Mouse (Mus musculus): ENCODE results near the gene 4930402H24Rik. TPM values are rescaled to one million over a fixed set of nuclear protein-coding genes. Genes with fewer than 3 reads are reported as not detected.

4930402H24Rik gene
- total RNA-seq (2021) = 10 to 100 TPM; 71.8 to 77.5 TPM

DNA sequence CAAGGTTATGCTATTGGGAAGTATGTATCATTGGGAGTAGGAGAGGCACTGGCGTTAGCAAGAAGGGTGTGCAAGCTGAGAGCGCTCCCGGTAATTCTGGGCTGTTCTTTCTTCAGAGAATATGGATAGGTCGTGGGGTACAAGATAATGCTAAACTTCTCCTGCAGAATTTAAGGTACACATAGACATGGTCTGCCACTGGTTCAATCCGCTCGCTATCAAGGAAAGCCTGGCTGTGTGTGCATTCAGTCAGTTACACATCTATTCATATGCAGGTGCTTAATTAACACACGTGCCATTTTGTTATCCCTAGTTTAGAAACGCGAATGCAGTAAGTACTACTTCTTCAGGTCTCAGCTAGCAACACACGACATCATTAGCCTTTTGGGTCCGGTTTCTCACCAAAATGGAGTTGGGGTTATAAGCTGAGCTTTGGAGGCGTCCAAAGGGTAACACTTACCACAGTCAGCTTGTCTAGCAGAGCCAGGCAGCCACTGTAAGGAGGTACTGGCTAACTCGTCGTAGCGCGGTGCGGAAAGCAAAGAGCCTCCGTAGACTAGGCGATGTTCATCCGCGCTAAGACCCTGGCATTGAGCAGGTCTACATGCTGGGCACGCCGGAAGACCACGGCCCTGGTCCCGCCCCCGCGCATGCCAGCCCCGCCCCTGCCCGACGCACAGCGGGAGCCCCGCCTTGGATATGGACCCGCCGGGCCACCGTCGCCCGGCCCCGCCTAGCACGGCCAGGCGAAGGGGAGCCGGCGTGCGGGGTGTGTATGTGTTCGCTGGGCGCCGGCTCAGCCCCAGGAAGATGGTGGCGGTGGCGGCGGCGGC lies at the start of gene 4930402H24Rik, which contains the start of gene Atrn:
Gene 4930402H24Rik, minus strand, starts transcription at position 656 of the 833 bp plus-strand sequence.
Gene Atrn, plus strand, starts transcription at position 745 of the 833 bp plus-strand sequence.
- DNase-seq (ENCODE audit: extremely low spot score in 1 of 2, low spot score in 2 of 2) = peak; percentile 83 to 96
- intact Hi-C loops (cut with DNase I) = loop anchor here (5.0 kb wide), 2 partner anchors 41 to 64 kb away; no protein-coding TSS in a partner anchor

DNA sequence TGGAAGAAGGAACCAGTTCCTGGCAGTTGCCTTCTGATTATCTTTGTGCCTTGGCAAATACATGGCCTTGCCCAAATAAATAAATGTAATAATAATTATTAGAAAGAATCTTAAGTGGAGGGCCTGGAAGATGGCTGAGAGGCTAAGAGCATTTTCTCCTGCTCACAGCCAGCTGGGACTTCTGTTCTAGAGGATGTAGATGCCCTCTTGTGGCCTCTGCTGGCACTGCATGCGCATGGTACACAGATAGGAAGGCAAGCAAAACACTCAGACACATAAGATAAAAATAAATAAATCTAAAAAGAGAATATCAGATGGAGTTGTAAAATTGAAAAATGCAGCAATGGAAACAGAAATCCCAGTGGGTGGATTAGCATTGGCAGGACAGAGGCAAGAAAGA lies 44.3 kb upstream of the 4930402H24Rik start:
- intact Hi-C loops (cut with DNase I) = loop anchor here (5.0 kb wide), 1 partner anchor 108 kb away; no protein-coding TSS in a partner anchor
- peak; percentile 90 to 92 for DNase-seq (ENCODE audit: extremely low spot score in 1 of 2, low spot score in 2 of 2)

DNA sequence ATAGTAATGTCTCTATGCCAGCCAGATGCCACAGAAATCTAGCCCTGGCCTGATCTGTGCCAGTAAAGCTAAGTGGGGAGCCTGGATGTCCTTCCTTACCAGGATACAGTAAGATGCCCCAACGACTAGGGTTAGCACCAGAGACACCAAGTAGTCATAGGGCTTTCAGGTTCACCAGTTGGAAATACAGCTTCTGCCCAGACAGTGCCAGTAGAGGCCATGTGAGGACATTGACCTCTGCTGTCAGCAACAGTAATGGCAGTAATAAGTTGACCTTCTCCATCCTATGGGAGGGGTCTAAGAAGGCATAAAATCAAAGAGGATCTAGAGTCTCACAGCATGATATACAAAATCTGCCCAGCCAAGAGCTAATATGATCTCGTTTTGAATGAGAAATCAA lies 43.6 kb upstream of the 4930402H24Rik start:
- no peak for DNase-seq (ENCODE audit: extremely low spot score in 1 of 2, low spot score in 2 of 2)
- intact Hi-C loops (cut with DNase I) = loop anchor here (2.0 to 5.0 kb wide), 3 partner anchors 42 to 131 kb away; partner anchors contain the start of genes 4930402H24Rik and Atrn

DNA sequence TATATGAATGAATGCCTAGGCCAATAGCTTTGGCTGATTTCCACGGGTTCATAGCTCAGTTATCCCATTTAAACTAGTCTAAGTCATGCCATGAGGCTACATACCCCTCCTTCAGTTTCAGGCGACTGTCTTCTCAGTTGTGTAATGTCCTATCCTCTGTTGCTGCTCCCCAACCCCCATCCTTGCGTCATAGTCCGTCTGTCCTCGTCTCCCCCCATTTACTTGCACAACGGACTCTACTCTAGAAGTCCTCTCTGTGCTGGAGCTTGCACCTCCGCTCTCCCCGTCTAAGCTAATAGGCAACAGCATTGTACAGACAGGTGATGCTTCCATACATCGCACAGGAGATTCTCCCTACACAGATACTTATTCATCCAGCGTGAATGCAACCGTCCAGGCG lies 26.7 kb upstream of the 4930402H24Rik start:
- intact Hi-C loops (cut with DNase I) = no loop called here
- DNase-seq (ENCODE audit: extremely low spot score in 1 of 2, low spot score in 2 of 2) = no peak

DNA sequence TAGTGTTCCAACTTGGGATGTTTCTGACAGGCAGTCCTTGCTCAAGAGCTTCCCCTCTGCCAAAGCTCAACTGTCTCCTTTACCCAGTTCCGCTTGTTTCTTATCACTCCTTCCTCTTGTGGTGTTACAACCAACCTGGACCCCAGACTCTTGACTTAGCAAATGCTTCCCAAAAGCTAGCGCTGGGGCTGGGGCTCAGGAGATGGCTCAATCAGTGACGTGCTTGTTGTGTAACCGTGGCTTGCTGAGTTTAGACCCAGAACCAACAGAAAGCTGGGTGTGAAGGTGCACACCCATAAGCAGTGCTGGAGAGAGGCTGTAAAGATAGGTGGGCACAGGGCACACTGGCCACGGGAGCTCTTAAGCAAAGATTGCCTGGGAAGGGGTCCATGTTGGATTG lies 23.8 kb upstream of the 4930402H24Rik start:
- intact Hi-C loops (cut with DNase I) = no loop called here

DNA sequence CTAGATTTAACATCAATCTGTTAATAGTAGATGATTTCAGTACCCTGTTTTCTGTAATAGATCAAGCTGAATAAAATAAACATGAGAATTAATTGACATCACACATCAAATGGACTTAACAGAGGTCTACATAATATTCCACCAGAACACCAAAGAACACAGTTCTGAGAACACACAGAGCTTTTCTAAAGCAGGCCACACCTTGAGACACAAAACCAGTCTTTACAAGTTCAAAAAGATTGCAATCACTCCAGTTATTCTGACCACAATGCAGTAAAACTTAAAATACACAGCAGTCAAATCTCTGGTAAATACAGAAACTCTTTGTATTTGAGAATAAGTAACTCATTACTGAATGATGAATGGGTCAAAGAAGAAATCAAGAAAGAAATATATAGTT lies 22.3 kb upstream of the 4930402H24Rik start:
- no peak for DNase-seq (ENCODE audit: extremely low spot score in 1 of 2, low spot score in 2 of 2)
- intact Hi-C loops (cut with DNase I) = no loop called here

More for the DNA sequence above, 23.8 kb upstream of the 4930402H24Rik start:
- DNase-seq (ENCODE audit: extremely low spot score in 1 of 2, low spot score in 2 of 2) = no peak

DNA sequence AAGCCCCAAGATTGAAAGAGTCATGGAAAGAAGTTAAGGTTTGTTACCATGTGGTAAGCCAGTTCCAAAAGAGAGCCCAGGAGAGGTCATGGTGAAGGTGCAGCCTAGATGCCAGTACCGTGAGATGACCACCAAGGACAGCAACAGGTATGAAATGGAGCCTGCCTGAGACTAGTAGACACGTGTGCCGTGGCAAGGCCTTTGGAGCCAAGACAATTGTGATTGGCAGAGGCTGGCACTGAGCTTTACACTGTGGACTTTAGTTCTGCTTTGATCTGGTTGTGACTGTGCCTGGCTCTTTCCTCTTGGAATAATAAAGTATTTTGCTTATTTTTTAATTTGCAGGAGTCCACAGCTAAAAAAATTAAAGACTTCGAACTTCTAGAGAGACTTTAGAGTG lies 21.8 kb upstream of the 4930402H24Rik start:
- intact Hi-C loops (cut with DNase I) = no loop called here
- DNase-seq (ENCODE audit: extremely low spot score in 1 of 2, low spot score in 2 of 2) = no peak

DNA sequence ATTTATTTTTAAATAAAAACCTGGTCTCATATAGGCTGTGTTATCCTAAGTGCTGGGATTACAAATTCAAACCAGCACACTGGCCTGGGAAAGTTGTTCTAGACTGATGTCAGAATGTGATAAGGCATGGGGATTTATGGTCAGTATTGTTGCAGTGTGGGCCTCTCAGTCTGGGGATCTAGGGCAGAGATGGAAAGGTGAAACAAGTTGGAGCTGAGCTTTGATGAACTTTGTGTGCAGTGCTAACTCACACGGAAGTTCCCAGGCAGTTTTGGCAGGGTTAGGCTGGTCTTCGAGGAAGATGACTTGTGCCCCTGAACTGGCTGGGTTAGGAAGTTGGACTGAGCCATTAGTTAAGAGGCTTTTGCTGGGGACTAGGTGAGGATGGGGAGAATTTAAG lies 18.7 kb upstream of the 4930402H24Rik start:
- no peak for DNase-seq (ENCODE audit: extremely low spot score in 1 of 2, low spot score in 2 of 2)
- intact Hi-C loops (cut with DNase I) = no loop called here

DNA sequence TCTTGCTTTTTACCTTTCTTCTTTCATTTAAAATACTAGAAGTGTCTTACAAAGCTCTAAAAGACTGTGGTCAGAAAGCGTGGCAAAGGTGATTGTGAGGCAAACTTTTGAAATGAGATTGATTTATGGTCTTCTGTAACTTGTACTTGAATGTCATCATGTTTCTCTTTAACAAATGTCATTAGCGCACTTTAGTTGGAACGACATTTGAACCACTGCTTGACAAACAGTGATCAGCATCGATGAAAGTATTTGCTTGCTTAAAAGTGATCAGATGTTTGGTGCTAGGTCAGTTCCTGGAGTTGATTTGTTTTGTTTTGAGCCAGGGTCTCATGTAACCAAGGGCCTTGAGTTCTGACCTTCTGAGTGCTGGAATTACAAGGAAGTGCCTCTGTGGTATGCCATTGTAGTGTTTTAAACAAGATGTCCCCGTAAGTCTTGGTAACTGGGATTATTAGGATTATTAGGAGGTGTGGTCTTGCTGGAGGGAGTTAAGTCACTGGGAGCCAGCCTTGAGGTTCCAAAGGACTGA lies 12.9 kb upstream of the 4930402H24Rik start:
- intact Hi-C loops (cut with DNase I) = no loop called here
- DNase-seq (ENCODE audit: extremely low spot score in 1 of 2, low spot score in 2 of 2) = no peak

DNA sequence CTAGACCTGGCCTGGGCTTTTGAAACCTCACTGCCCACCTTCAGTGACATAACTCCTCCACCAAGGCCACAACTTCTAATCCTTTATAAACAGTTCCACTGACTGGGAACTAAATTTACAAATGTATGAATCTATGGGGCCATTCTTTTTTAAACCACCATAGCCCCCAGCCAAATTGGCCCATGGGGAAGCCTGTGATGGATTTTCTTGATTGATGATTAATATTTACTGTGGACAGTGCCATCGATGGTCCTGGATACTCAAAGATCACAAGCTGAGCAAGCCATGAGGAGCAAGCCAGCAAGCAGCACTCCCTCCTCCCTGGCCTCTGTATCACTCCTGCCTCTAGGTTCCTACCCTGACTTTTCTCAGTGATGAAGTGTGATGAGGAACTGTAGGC lies 11.5 kb upstream of the 4930402H24Rik start:
- DNase-seq (ENCODE audit: extremely low spot score in 1 of 2, low spot score in 2 of 2) = no peak
- intact Hi-C loops (cut with DNase I) = no loop called here

DNA sequence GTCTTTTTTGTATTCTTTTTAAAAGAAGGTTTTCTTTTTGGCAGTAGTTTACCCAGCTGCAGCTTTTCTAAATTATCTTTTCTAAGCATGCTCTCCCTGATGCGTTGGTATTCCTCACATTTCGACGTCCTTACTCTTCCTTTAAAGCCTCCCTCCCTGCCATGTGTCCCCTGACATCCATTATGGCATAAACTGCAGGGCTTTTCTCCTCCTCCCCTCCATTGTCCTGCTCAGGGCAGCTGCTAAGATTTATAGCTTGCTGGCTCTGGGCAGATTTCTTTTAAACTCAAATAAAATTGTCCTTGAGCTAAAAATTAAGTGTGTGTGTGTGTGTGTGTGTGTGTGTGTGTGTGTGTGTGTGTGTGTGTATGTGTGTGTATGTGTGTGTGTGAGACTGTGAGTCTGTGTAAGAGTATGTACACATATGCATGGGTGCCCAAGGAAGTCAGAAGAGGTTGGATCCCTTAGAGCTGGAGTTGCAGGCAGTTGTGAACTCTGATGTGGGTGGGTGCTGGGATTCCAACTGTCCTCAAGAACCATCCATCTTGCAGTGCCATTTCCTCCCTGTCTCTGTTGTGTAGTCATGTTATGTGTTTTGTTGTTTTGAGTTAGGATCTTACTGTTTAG lies 10.4 kb upstream of the 4930402H24Rik start:
- intact Hi-C loops (cut with DNase I) = no loop called here
- no peak for DNase-seq (ENCODE audit: extremely low spot score in 1 of 2, low spot score in 2 of 2)

DNA sequence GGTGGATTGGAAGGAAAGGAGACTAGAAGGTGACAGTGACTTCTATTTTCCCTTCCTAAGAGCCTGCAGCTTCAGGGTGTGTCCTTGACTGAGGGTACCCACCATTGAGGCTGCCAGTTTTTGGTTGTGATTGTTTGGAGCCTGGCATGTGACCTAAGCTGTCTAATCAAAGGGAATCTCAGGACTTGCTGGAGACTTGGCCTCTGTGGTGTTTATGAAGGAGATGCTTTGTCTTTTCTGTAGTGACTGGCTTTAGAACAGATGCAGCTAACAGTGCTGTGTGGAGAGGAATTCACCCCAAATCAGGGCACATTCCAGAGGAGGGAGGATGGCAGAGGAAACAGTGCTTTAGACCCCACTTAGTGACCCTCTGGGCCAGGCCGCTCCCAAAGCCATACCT lies 8.7 kb upstream of the 4930402H24Rik start:
- no peak for DNase-seq (ENCODE audit: extremely low spot score in 1 of 2, low spot score in 2 of 2)
- intact Hi-C loops (cut with DNase I) = no loop called here

DNA sequence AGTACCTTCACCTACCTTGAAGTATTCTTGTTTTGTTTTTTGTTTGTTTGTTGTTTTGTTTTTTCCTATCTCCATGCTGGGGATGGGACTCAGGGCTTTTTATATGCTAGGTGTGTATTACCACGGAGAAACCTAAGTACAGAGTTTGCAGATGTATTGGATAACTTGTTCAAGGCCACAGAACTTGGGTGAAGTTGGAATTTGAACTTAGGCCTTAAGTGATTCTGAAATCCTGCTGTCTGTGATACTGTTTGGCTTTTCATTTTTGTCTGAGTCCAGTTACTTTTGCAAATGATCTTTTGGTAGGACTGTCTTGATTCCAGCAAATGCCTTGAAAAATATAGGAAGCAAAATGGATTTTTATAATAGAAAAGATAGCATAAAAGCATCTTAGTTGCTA lies 5.5 kb upstream of the 4930402H24Rik start:
- intact Hi-C loops (cut with DNase I) = no loop called here
- DNase-seq (ENCODE audit: extremely low spot score in 1 of 2, low spot score in 2 of 2) = no peak

DNA sequence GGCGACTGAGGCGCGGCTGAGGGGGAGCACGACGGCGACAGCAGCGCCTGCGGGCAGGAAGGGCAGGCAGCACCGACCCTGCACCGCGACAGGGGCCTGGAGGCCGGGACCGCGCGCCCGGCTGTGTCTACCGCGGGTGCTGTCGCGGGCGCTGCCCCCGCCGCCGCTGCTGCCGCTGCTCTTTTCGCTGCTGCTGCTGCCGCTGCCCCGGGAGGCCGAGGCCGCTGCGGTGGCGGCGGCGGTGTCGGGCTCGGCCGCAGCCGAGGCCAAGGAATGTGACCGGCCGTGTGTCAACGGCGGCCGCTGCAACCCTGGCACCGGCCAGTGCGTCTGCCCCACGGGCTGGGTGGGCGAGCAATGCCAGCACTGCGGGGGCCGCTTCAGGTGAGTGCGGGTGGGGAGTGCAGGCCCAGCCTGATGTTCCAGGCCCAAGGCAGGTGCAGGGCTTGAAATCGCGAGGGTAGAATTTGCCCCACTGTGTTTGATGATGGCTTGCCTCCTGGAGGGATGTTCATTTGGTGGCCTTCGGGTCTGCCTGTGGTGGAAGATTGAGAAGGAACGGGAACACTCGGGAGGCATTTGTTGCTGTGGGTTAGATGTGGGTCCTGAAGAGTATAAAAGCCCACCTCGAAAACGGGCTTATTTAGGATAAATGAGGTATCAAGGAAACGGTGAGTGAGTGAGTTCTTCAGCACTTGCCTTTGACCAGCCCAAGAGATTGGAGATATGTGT lies 544 bp upstream of the 4930402H24Rik start:
- intact Hi-C loops (cut with DNase I) = loop anchor here (5.0 kb wide), 2 partner anchors 41 to 64 kb away; no protein-coding TSS in a partner anchor
- DNase-seq (ENCODE audit: extremely low spot score in 1 of 2, low spot score in 2 of 2) = peak; percentile 10 to 58

DNA sequence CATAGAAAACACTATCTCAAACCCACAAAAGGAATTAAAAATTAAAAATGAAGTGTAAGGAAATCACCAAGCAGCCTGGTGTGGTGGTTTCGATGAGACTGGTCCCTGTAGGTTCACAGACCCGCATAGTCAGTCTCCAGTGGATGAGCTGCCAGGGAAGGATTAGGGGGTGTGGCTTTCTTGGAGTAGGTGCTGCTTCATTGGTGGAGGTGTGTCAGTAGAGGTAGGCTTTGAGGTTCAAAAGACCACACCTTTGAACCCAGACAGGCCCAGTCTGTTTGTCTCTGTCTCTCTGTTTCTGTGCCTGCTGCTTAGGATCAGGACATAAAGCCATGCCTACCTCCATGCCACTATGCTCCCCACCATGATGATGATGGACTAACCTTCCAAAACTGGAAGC lies 7.4 kb downstream of the 4930402H24Rik start:
- intact Hi-C loops (cut with DNase I) = loop anchor here (5.0 kb wide), 1 partner anchor 41 kb away; no protein-coding TSS in a partner anchor
- no peak for DNase-seq (ENCODE audit: extremely low spot score in 1 of 2, low spot score in 2 of 2)

DNA sequence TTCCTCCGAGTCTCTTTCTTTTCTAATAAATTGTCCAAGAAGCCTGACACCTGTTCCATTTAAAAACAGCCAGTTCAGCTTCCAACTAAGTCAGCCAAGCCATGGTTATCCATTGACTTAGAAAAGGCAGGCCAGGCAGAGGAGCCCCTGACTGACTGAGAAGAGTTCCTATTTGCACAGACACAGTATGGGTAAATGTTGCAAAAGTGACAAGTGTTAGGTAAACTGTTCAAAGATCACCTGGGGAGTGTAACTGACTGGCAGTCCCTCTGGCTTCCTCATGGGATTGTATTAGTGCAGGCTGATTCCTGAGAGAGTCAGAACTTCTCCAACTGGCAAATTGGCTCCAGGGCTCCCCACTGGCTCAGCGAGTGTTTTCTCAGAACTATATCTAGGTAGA lies 8.3 kb downstream of the 4930402H24Rik start:
- intact Hi-C loops (cut with DNase I) = loop anchor here (5.0 kb wide), 1 partner anchor 41 kb away; no protein-coding TSS in a partner anchor
- DNase-seq (ENCODE audit: extremely low spot score in 1 of 2, low spot score in 2 of 2) = no peak

DNA sequence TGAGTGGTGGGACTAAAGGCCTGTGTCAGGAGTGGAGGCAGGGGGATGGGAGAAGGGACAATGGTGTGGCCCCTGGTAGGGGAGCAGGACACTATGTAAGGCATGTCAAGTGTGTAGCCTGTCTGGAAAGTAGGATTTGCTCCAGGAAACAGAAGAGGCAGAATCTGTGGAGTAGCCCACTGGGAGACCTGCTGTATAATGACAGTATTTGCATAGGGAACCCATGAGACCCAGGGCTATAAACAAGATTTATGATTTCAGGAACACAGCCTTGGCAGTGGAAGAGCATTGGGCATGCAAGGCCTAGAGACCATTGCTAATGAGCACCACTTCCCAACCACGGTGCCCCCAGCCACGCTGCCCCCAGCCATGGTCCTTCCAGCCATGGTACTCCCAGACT lies 9.3 kb downstream of the 4930402H24Rik start:
- no peak for DNase-seq (ENCODE audit: extremely low spot score in 1 of 2, low spot score in 2 of 2)
- intact Hi-C loops (cut with DNase I) = loop anchor here (5.0 kb wide), 1 partner anchor 40 kb away; no protein-coding TSS in a partner anchor

DNA sequence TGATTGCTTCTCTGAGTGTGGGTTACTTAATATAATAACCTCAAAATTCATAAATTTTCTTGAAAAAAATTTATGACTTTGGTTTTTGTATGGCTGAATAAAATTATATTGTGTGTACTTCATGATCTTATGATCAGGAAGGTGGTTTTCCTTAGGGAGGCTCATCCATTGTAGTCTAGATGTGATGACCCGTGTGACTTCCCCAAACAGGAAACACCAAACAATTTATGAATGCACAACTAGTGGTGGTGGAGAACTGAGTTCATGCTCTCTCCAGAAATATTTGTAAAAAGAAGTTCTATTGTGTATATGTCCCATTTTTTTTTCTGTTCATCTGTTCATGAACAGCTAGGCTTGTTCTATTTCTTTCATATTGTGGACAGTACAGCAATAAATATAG lies 18.8 kb downstream of the 4930402H24Rik start:
- no peak for DNase-seq (ENCODE audit: extremely low spot score in 1 of 2, low spot score in 2 of 2)
- intact Hi-C loops (cut with DNase I) = no loop called here

DNA sequence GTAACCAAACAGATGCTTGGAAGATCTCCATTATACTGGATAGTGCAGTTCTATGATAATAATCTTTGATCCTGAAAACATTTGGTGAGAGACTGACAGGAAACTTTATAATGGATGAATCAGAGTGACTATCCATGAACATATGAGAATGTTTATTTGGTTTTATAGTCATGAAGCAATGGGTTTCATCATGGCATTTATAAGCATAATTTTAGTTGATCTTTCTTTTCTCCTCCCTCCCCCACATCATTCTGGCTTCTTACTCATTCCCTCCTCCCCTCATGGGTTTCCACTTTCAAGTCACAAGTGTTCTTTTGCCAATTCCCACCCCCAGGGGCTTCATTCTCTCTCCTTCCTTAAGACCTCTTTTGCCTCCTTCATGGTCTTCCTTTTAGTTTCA lies 19.2 kb downstream of the 4930402H24Rik start:
- no peak for DNase-seq (ENCODE audit: extremely low spot score in 1 of 2, low spot score in 2 of 2)
- intact Hi-C loops (cut with DNase I) = no loop called here

Measured in left cerebral cortex, postnatal 10 days (tissue).